Mouse (Mus musculus): ENCODE results near the gene Hnrnpr. TPM values are rescaled to one million over a fixed set of nuclear protein-coding genes. Genes with fewer than 3 reads are reported as not detected.

Hnrnpr gene
- total RNA-seq (2015) (114 and 118 TPM in 2 replicates), total RNA-seq (2017) (179 and 224 TPM in 2 replicates)

DNA sequence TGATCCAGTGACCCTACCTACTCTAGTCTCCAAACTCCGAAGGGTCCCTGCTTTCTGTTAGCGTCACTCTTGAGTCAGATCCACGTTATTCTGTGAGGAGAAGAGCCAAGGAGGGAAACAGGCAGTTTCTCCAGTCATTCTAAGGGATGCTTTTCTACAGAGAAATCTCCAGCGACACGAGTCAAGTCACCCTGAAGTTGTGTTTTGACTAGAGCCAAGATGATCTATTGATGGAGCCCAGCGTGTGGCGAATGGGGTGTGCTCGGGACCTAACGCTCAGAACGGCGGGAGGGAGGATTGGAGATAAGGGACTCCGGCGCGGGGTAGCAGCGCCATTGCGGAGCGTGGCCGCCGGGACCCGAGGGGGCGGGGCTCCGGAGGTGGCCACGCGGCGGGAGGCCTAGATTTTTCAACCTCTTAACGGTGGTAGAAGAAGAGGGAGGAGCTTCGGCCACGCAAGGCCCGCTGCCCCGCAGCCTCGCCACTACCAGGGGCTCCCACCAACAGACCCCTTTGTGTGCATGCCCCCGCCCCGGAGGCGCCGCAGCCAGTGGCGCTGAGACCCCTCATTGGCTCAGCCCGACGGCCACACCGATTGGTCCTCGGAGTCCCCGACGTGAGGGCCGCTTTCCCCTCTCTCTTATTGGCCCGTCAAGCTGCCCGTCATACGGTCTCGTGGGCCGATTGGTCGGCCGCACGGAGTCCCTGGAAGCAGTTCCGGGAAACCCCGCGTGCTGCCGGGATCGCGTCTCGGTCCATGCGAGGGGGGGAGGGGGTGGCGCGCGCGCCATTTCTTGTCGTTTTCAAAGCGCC lies at the start of gene Hnrnpr:
Hnrnpr (plus strand) TSS at position 714 of the 813 bp plus-strand sequence.
- peak; percentile 92 for ATAC-seq (replicated peaks; ENCODE audit: poor library complexity)

GRCm38 (mm10) chr4:136261912-136262311 lies 48.8 kb upstream of the Hnrnpr start:
- no peak for ATAC-seq (replicated peaks; ENCODE audit: poor library complexity)

DNA sequence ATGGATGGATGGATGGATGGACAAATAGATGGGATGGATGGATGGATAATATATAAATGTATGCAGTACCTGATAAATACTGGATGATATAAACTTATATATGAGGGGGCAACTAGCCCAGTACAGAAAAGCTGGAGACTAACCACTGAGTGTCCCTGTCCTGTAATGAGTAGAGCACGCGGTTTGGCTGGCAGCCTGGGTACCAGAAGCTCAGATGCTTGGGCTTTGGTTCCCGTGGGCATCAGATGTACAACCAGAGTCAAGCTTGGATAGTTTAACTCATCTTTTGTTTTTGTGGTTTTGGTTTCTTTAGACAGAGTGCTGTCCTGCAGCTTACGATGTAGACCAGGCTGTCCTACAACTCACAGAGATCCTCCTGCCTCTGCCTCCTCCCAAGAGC lies 47.2 kb upstream of the Hnrnpr start:
- no peak for ATAC-seq (replicated peaks; ENCODE audit: poor library complexity)

- peak; percentile 98 for ATAC-seq (replicated peaks; ENCODE audit: poor library complexity)
Observed at GRCm38 (mm10) chr4:136266716-136267343, 43.9 kb upstream of the Hnrnpr start.

- ATAC-seq (replicated peaks; ENCODE audit: poor library complexity): peak; percentile 27; the same call in 1 of the 2 replicates
Observed at GRCm38 (mm10) chr4:136268912-136269311, 41.8 kb upstream of the Hnrnpr start.

- no peak for ATAC-seq (replicated peaks; ENCODE audit: poor library complexity)
Observed at GRCm38 (mm10) chr4:136270648-136271047, 40.1 kb upstream of the Hnrnpr start.

DNA sequence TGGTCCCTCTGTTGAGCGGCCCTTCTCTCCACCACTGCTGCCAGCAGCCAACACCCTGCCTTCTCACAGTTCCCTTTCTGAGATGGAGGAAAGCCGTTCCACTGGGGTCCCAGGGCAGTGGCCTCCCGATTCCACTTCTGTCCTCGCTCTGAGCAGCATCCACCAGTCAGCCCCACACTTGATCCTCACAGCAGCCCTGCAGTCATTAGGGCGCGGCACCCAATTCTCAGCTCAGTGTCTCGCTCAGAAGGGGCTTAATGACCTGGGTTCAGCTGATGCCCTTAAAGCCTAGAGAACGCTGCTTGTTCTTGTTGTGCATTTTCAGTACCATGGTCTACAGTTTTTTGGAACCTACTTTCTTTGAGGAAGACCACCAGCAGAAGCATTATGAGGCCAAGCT lies 29.6 kb upstream of the Hnrnpr start:
- ATAC-seq (replicated peaks; ENCODE audit: poor library complexity): no peak

DNA sequence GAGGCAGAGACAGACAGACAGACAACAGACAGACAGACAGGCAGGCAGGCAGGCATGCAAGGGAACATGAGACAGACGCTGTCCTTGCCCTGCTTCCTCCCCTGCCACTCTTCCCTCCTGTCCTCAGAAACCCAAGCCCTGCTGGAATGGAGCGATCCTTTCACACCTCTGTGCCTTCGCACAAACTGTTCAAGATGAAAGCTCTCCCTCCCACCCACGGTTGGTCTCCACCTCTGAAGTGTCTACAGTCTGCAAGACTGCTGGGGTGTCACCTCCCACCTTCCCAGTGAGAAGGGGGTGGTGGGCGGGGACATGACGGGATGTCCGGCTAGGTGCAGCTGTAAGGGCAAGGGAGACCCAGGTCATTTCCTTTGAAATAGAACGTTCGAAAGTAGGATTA lies 29.1 kb upstream of the Hnrnpr start:
- ATAC-seq (replicated peaks; ENCODE audit: poor library complexity): no peak

DNA sequence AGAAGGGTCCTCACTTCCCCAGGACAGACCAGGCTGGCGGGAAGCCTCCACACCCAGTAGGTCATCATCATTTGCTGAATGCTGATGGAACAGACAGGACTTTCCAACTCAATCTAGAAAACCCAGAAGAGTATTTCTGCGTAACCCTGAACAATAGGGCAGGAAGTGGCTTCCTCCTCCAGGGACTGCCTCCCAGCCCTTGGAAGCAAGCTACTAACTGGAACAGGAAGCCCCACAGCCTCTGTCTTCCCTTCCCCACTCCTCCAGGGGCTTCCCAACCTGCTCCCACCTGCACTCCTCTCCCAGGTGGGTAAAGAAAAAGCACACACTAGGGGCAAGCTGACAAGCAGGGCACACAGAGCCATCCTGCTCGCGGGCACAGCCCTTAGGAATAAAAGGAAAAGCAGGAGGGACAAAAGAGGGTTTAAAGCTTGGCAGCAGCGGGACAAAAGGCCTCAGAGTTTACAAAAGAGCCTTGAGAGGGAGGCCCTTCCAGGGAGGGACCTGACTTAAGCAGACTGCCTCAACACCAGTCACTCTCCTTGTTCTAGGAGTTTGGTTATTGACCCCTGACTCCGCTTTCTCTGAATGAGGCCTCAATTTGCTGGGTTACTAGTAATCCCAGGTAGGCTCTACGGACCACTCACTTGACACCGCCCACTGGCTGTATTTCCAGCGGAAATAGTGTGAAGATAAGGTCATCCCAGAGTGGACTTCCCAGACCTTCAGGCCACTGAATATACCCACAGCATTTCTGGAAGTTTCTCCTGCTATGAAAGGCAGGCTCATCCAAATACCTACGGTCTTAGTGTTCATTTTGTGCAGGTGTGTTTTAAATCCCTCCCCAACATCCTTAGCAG lies 27.9 kb upstream of the Hnrnpr start:
- no peak for ATAC-seq (replicated peaks; ENCODE audit: poor library complexity)

GRCm38 (mm10) chr4:136283783-136284182 lies 27.0 kb upstream of the Hnrnpr start:
- no peak for ATAC-seq (replicated peaks; ENCODE audit: poor library complexity)

DNA sequence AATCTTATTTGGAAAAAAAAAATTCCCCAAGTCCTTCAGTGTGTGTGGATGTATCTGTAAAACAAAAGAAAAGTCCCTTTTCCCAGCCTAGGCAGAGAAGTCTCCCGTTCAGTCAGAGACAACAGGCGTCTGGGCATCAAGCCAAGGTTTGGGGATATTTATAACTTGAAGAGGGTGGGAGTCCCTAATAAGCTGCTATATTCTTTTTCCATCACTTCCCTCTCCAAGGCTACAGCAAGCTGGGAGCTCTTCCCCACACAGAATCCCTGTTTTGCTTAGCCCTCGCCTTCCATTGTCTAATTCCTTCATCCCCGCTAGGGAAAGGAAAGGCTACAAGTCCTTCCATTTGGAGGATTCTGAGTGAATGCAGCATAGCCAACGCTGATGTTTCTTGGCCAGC lies 26.3 kb upstream of the Hnrnpr start, which contains the start of gene Zfp46:
Zfp46 (plus strand) TSS at position 229 of the 400 bp plus-strand sequence.
- ATAC-seq (replicated peaks; ENCODE audit: poor library complexity): no peak

DNA sequence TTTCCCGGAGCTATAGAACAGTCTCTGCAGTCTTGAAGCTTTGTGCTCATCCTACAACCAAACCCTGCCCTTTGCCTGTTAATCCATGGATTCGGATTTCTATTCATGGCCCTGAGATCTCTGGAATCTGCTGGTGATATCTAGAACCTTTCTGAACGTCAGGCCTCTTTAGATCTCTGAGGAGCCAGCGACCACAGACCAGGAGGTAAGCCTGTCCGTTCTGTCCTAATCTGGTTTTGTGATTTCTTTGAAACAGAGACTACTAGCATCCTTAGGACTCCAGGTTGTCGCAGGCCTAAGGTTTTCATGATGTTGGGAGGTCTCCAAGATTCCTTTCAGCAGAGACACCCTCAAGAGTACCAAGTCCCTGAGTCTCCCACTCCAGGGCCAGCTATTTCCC lies 25.9 kb upstream of the Hnrnpr start:
- ATAC-seq (replicated peaks; ENCODE audit: poor library complexity): no peak

GRCm38 (mm10) chr4:136285348-136285810 lies 25.4 kb upstream of the Hnrnpr start:
- ATAC-seq (replicated peaks; ENCODE audit: poor library complexity): peak; percentile 90

DNA sequence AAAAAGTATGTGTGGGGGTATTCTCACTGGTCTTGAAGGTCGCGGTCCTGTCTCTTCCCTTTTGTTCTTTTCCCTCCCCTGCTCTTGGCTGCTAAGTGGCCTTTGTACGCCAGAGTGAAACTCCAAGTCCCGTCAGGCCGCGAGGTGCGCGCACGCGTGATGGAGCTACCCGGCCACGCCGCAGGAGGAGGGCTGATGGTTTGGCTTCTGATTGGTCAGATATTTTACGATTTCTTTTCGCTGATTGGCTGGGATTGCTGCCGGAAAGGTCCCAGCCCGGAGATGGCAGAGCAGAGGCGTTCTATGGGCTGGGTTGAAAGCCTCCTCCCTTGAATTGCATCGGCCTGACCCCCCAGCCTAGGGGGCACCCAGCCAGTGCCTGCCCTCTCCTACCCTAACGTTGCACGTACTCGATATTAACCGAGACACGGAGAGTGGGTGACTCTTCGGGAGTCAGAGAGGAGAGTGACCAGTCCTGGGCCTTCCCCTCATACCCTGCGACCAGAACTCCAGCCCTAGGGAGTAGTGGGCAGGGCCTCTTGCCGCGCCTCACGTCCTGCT lies 24.9 kb upstream of the Hnrnpr start:
- peak; percentile 92 for ATAC-seq (replicated peaks; ENCODE audit: poor library complexity)

- no peak for ATAC-seq (replicated peaks; ENCODE audit: poor library complexity)
Observed at GRCm38 (mm10) chr4:136289918-136290780, 20.6 kb upstream of the Hnrnpr start.

DNA sequence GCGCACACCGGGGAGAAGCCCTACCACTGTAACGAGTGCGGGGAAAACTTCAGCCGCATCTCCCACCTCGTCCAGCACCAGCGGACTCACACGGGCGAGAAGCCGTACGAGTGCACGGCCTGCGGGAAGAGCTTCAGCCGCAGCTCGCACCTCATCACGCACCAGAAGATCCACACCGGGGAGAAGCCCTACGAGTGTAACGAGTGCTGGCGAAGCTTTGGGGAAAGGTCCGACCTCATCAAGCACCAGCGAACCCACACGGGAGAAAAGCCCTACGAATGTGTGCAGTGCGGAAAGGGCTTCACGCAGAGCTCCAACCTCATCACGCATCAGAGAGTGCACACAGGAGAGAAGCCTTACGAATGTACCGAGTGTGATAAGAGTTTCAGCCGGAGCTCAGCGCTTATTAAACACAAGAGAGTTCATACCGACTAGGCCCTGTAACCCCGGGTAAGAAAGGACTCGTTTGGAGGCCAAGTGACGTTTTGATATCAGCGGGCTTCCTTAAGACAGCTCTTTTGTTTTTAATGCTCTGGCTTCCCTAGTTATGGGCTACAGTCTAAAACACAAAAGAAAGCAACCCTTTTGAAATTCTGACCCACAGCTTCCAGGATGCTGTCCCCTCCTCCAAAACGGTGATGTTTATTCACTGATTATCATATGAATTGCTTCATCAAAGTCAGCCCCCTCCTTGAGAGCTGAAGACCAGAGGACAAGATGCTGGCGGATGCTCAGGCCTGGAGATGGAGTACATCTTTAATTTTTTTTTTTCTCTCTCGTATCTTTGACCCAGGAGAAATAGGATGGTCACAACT lies 19.8 kb upstream of the Hnrnpr start:
- ATAC-seq (replicated peaks; ENCODE audit: poor library complexity): no peak

DNA sequence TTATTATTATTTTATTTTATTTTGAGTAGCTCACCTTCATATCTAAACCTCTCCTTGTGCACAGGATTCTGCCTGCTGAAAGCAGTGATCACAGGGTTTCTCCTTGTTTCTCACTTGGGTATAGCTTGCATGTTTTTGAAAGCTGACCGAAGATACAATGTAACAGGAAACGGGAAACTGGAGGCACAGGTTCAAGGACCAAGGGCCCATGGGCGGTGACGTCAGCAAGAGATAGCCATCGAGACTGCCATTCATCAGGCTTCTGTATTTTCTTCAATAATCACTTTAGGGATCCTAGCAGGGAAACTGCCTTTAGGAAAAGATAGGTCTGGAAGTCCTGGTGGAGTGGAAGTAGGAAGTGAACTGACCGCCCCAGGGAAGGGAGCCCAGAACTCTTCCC lies 19.1 kb upstream of the Hnrnpr start:
- ATAC-seq (replicated peaks; ENCODE audit: poor library complexity): no peak

DNA sequence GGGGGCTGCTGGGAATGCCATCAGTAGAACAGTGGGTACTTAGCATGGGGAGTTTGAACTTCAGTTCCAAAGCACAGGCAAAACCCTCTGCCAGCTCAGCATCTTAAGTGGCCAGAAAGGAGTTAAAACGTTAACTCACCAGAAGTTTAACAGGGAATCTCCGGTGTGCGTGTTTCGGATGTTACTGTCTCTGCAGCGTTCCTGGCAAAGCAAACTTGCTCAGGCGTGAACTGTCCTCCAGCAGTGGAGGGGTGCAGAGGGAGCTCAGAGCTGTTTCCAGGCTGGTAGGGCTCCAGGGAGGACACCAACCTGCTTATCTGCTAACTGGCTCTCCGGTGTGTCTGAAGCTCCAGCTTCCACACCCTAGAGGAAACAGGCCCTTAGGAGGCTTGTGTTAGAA lies 14.8 kb upstream of the Hnrnpr start:
- no peak for ATAC-seq (replicated peaks; ENCODE audit: poor library complexity)

DNA sequence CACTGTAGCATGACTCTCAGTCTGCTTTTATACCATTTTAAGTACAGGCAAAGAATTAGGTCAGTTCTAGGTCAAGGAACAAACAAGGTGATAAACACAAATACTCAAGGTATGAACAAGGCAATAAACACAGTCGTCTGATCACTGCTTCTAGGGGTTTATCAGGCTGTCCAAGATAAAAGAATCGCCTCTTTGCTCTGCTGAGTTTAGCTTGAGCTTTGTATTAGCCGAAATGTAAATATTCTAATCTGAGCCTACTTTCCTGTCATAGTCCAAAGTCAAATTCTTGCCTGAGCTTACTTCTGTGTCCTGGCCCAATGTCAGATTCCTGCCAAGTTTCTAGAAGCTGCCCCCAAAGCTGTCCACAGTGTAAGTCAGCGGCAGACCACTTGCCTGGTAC lies 8.3 kb upstream of the Hnrnpr start:
- no peak for ATAC-seq (replicated peaks; ENCODE audit: poor library complexity)

All from megakaryocyte progenitor cell, adult 5-6 weeks (primary cell).